Mouse (Mus musculus) myocyte (in vitro differentiated cells): ENCODE measurements around the gene Fbxo48. TPM values are rescaled to one million over a fixed set of nuclear protein-coding genes. Genes with fewer than 3 reads are reported as not detected.

Experiments used
- H3K27me3 ChIP-seq: one replicate; pipeline ENCODE4 v1.6.1; 2011; ENCODE audit not compliant: control insufficient read depth, insufficient read depth, insufficient read length
- H3K36me3 ChIP-seq: one replicate; pipeline ENCODE4 v1.6.1; 2011; ENCODE audit not compliant: control insufficient read depth, insufficient read depth
- H3K4me2 ChIP-seq: one replicate; pipeline ENCODE4 v1.6.1; 2011; ENCODE audit warnings: low read depth, control low read depth
- H3K4me3 ChIP-seq: one replicate; pipeline ENCODE4 v1.5.1; 2011; ENCODE audit warnings: mild to moderate bottlenecking, control low read depth, moderate library complexity
- H3K79me2 ChIP-seq: one replicate; pipeline ENCODE4 v1.6.1; 2011; ENCODE audit not compliant: control insufficient read depth, insufficient read depth
- H3ac ChIP-seq: one replicate; pipeline ENCODE4 v1.6.1; 2011; ENCODE audit not compliant: control insufficient read depth, insufficient read length
- CEBPB ChIP-seq: IDR thresholded peaks from 2 replicates; pipeline ENCODE4 v1.6.1; 2011; ENCODE audit warnings: mild to moderate bottlenecking, moderate library complexity; ENCODE audit not compliant: poor library complexity, insufficient read depth, severe bottlenecking
- E2F4 ChIP-seq: IDR thresholded peaks from one replicate; pipeline ENCODE4 v1.6.1; 2011; ENCODE audit warnings: mild to moderate bottlenecking, control low read depth, moderate library complexity; ENCODE audit not compliant: insufficient read depth
- MAX ChIP-seq: IDR thresholded peaks from one replicate; pipeline ENCODE4 v1.6.1; 2011; ENCODE audit warnings: low read depth, mild to moderate bottlenecking, control low read depth
- MYOD1 ChIP-seq, 3 experiments: IDR thresholded peaks; one replicate each; pipeline ENCODE4 v1.6.1; 2011; ENCODE audit warnings: control low read depth in 2 of 3, low read depth in 2 of 3, mild to moderate bottlenecking in 2 of 3, moderate library complexity in 1 of 3; ENCODE audit not compliant: insufficient read length in 2 of 3, control insufficient read depth in 1 of 3
- MYOG ChIP-seq, 3 experiments: IDR thresholded peaks; one replicate each; pipeline ENCODE4 v1.6.1; 2011; ENCODE audit warnings: control low read depth in 2 of 3, low read depth in 2 of 3, mild to moderate bottlenecking in 2 of 3; ENCODE audit not compliant: insufficient read length in 2 of 3, control insufficient read depth in 1 of 3, insufficient read depth in 1 of 3
- POLR2A ChIP-seq: IDR thresholded peaks from one replicate; pipeline ENCODE4 v1.6.1; 2011; ENCODE audit warnings: low read depth, mild to moderate bottlenecking, control low read depth, moderate library complexity; ENCODE audit not compliant: insufficient read length
- POLR2AphosphoS2 ChIP-seq: IDR thresholded peaks from one replicate; pipeline ENCODE4 v1.6.1; 2011; ENCODE audit warnings: low read depth, control low read depth; ENCODE audit not compliant: insufficient read length
- REST ChIP-seq: IDR thresholded peaks from one replicate; pipeline ENCODE4 v1.6.1; 2011; ENCODE audit warnings: mild to moderate bottlenecking, control low read depth, moderate library complexity; ENCODE audit not compliant: insufficient read depth, insufficient read length
- SRF ChIP-seq: IDR thresholded peaks from one replicate; pipeline ENCODE4 v1.6.1; 2011; ENCODE audit warnings: low read depth; ENCODE audit not compliant: control insufficient read depth, insufficient read length
- TCF12 ChIP-seq: IDR thresholded peaks from one replicate; pipeline ENCODE4 v1.6.1; 2011; ENCODE audit warnings: mild to moderate bottlenecking, control low read depth; ENCODE audit not compliant: poor library complexity, insufficient read depth, severe bottlenecking
- TCF3 ChIP-seq: IDR thresholded peaks from one replicate; pipeline ENCODE4 v1.6.1; 2011; ENCODE audit warnings: low read depth, control low read depth; ENCODE audit not compliant: insufficient read length
- USF1 ChIP-seq: IDR thresholded peaks from one replicate; pipeline ENCODE4 v1.6.1; 2011; ENCODE audit warnings: low read depth, mild to moderate bottlenecking, control low read depth, moderate library complexity
- polyA plus RNA-seq: library from polyadenylated mRNA; unstranded; fragments of >200 nt; fragmentation: generic; extraction: Trizol; gene quantifications from one replicate; pipeline ENCODE4 v1.2.1, GENCODE M21; 2012; ENCODE audit warnings: missing spikeins

The Fbxo48 gene
- polyA plus RNA-seq, 1 experiment = 0.60 TPM

DNA sequence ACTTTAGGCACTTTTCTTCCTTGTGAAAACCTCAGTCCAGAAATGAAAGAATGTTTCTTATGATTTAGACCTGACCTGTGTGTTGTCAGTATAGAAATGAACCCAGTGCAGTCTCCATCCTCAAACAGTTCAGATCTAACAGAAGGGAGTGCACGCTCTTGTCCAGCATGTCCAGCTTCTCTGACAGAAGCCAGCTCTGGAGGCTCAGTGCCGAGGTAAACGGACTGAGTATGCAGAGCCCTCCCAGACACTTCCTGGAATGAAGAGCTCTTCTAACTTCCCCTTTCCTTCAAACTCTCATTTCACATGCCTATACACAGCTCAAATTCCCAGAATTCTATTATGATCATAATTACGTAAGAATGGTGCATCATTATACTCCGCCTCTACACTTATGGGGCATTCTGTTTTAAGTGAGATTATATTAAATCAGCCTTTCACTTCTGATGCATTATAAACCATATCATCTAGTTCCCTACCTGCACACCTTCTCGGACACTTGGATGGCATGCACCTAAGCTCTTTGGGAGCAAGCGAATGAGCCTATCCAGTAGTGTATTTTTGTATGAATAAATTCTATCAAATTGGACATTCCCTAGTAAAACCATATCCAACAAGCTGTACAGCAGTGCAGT lies 51.7 kb downstream of the Fbxo48 start:
- Histone ChIP-seq H3K4me3 (no peak overlapping the region), H3K36me3 (no peaks in the 10 kb centered on the region), H3K79me2 (no peaks in the 10 kb centered on the region), H3K4me2 (no peak overlapping the region), H3ac (no peak overlapping the region), H3K27me3 (no peaks in the 10 kb centered on the region)
- TF ChIP-seq TCF3 (no peak), USF1 (no peak), CEBPB (no peak), SRF (no peak), POLR2A (no peak), MYOD1 (IDR thresholded peaks at IDR 0.05; ENCODE audit: control insufficient read depth in 1 of 3, insufficient read length in 2 of 3, low read depth in 2 of 3) (no peak), POLR2AphosphoS2 (no peak), E2F4 (no peak), MAX (no peak), REST (no peak), TCF12 (no peak), MYOG (IDR thresholded peaks at IDR 0.05; ENCODE audit: control insufficient read depth in 1 of 3, insufficient read depth in 1 of 3, insufficient read length in 2 of 3, low read depth in 2 of 3) (no peak)

DNA sequence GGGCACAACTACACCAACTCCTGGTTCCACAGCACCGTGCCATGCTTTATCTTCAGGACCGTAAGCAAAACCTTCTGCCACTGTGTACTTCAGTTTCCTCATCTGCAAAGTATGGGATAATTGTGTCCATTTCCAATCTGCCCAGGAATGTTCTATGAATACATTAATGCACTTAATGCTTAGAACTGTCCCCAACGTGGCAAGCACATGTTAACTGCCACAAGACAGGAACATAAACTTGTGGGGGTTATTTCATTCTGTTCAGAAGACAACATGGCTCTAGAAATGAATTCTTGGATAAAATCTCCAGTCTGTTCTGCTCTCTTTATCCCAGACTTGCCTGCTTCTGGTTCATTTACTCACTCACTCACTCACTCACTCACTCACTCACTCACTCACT lies 52.6 kb downstream of the Fbxo48 start:
- TF ChIP-seq TCF12 (no peak), CEBPB (no peak), SRF (no peak), E2F4 (no peak), REST (no peak), POLR2AphosphoS2 (no peak)
- Histone ChIP-seq H3ac (no peak overlapping the region), H3K4me3 (no peak overlapping the region), H3K27me3 (no peaks in the 10 kb centered on the region), H3K79me2 (no peaks in the 10 kb centered on the region), H3K36me3 (no peaks in the 10 kb centered on the region), H3K4me2 (no peak overlapping the region)

Other genes starting within 250 kb of the Fbxo48 start
- 4.1 TPM for gene Egfr, start 199.2 kb upstream of the Fbxo48 start, polyA plus RNA-seq
- gene Cnrip1, start 100.2 kb downstream of the Fbxo48 start, polyA plus RNA-seq = 0.49 TPM
- 0.96 TPM for gene Plek, start 101.0 kb downstream of the Fbxo48 start, polyA plus RNA-seq
- 49.8 TPM for gene Ppp3r1, start 207.9 kb downstream of the Fbxo48 start, polyA plus RNA-seq
- gene Wdr92, start 230.7 kb downstream of the Fbxo48 start, polyA plus RNA-seq = 10.5 TPM